Comparison of ENCODE assay signal across 24 mouse cellular contexts in the genomic region with DNA sequence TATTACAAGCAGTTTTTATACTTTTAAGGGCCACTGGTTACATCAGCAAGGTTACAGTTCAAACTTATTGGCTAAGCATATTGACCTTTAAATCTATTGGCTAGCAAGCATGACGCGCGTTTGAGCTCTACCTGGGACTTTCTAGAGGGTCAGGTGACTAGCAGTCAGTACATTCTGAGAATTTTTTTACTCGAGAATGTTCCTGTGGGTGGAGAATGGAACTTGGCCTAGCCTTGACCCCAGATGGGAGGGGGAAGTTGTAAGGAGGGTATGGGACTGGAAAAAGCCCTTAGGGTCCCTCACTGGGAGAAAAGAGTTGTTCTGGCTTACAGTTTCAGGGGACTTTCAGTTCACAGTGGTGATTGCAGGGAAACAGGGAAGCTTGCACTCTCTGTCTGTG. TPM values are rescaled to one million over a fixed set of nuclear protein-coding genes. Genes with fewer than 3 reads are reported as not detected.
"Had no signal": no experiment of that assay in that cellular context is flagged by ENCODE, and none has a peak within 500 bp of the region (broad histone marks: within the 10 kb centered on the region; RNA-seq: fewer than 3 reads in every experiment).

No protein-coding gene starts in this region.

- H3K36me3 ChIP-seq: heart, embryonic 10.5 days; heart, embryonic 12.5 days; hindbrain, embryonic 10.5 days; hindbrain, embryonic 12.5 days; intestine, embryonic 15.5 days; kidney, embryonic 15.5 days; limb, embryonic 10.5 days; limb, embryonic 12.5 days; liver, embryonic 13.5 days had no signal

- H3K4me1 ChIP-seq: kidney, embryonic 15.5 days; liver, embryonic 13.5 days had no signal

- DNase-seq: gastrocnemius, adult 2 months; gastrocnemius, postnatal 10 days; gastrocnemius, postnatal 25 days; heart, adult 18-20 months; heart, postnatal 10 days; heart, postnatal 4 days; kidney, adult 18-20 months; kidney, adult 8-10 months; kidney, postnatal 14 days; kidney, postnatal 36 days; liver; liver, embryonic 13.5 days had no signal

- H3K9me3 ChIP-seq: heart, embryonic 10.5 days; limb, embryonic 10.5 days had no signal

- H3K9ac ChIP-seq: heart, embryonic 12.5 days; hindbrain, embryonic 12.5 days; hindbrain, embryonic 14.5 days; intestine, embryonic 15.5 days; kidney, embryonic 15.5 days; limb, embryonic 12.5 days; liver, embryonic 13.5 days had no signal

- H3K4me3 ChIP-seq: gastrocnemius, adult 2 months; heart, embryonic 10.5 days; heart, embryonic 12.5 days; hindbrain, embryonic 10.5 days; hindbrain, embryonic 12.5 days; intestine, embryonic 15.5 days; kidney, embryonic 15.5 days; left cerebral cortex, adult 2 months; limb, embryonic 10.5 days; limb, embryonic 12.5 days; liver, embryonic 13.5 days had no signal

- H3K27ac ChIP-seq: gastrocnemius, adult 2 months; heart, embryonic 10.5 days; hindbrain, embryonic 10.5 days; hindbrain, embryonic 12.5 days; hindbrain, embryonic 14.5 days; intestine, embryonic 15.5 days; kidney, embryonic 15.5 days; kidney, postnatal 0 days; left cerebral cortex, adult 2 months; limb, embryonic 10.5 days; limb, embryonic 12.5 days; liver, embryonic 13.5 days had no signal

RNA-seq across cellular contexts. Expression of a gene that starts 22.3 kb away (rescaled TPM):
- total RNA-seq: granulocyte monocyte progenitor cell, adult 5-6 weeks had no signal
